ENCODE assay signal across 1 mouse cellular context in genomic region chr7:24619671-24620397, GRCm38 (mm10).
TF ChIP-seq lines count a peak whose summit lies in the region.

No protein-coding gene starts in this region.

TF ChIP-seq in ES-E14, 5 proteins besides CTCF, POLR2A, EP300 and RAD21:
- TF ChIP-seq ZC3H11A (IDR thresholded peaks at IDR 0.05; ENCODE audit: borderline replicate concordance, low read depth, low read length) (no peak), HCFC1 (IDR thresholded peaks at IDR 0.05; ENCODE audit: borderline replicate concordance, insufficient read depth, low read length) (no peak), MAFK (IDR thresholded peaks at IDR 0.05; ENCODE audit: insufficient read depth, low read depth, low read length) (no peak), ZNF384 (IDR thresholded peaks at IDR 0.05; ENCODE audit: low read depth, low read length) (no peak), CHD2 (IDR thresholded peaks at IDR 0.05; ENCODE audit: low read depth, low read length) (no peak)
TF ChIP-seq in ES-E14: peak in this region for 0.
